Mouse (Mus musculus): ENCODE data around the gene Adcy6.

- TF ChIP-seq CTCF (IDR thresholded peaks at IDR 0.05; ENCODE audit: control insufficient read depth, insufficient read depth, low read length) (no peak), POLR2A (IDR thresholded peaks at IDR 0.05; ENCODE audit: borderline replicate concordance, control insufficient read depth, low read depth, low read length) (no peak)
Measured at GRCm38 (mm10) chr15:98582410-98582809, 27.5 kb downstream of the Adcy6 start.
